Mouse (Mus musculus) spleen, adult 12 weeks (tissue): ENCODE results near the gene Gli3.

Experiments used
- DNase-seq: peaks from one replicate; pipeline ENCODE4 v3.0.0; 2022; ENCODE audit warnings: low spot score

The Gli3 gene

DNA sequence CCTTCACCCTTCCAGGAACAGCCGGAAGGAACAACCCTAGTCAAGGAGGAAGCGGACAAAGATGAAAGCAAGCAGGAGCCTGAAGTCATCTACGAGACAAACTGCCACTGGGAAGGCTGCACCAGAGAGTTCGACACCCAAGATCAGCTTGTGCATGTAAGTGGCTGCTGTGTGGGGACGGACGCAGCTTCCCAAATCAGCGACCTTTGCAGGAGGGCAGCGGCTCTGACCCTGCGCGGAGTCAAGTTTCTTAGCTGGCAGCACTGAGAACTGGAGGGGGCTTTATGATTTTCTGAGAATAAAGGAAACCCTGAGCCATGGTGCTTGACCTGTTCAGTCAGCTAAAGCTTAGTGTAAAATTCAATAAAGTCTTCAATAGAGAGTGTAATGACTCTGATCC is 199.3 kb downstream of the Gli3 start:
- DNase-seq: no peak

DNA sequence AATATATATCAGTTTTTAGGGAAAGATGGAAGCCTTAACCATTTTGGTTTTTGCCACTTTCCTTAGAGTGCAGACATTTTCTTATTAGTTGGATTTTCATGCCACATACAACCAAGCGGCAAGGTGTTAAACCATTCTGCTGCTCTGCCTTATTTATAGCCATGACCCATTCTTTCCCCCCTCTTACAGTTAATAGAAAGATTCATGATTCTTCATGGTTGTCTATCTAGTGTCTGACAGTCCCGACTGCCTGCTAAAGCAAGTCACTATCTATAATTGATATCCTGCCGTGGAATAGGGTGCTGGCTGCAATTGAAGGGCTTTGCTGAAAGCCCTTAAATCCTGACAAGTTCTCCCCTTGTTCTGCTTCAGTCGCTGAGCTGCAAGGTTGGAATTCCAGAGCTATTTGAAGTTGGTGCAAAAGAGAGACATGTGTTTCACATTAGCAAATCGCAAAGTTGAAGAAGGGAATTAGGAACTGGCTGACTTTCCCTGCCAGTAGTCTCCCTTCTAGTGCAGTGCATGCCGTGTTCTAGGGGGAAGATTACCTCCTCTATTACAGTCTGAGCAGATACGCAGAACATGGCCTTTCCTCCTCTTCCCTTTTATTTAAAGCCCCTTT is 201.7 kb downstream of the Gli3 start:
- DNase-seq: no peak

DNA sequence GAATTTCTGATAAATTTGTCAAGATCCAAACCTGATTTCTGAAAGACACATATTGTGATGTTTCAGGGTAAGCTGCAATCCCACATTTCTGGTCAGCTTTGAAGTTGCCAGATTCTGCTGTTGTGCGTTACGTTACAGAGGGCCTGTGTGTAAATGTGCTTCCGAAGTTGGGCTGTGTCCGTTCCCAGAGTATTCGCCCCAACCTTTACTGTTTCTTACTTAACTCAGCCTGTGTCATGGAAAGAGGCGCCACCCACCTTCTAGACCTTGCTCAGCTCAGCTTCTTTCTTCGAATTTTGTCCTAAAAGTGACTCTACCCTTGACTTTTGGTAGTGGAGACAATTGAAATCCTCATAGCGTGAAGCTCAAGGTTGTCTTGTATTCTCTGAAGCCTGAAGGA is 202.5 kb downstream of the Gli3 start:
- DNase-seq: no peak

DNA sequence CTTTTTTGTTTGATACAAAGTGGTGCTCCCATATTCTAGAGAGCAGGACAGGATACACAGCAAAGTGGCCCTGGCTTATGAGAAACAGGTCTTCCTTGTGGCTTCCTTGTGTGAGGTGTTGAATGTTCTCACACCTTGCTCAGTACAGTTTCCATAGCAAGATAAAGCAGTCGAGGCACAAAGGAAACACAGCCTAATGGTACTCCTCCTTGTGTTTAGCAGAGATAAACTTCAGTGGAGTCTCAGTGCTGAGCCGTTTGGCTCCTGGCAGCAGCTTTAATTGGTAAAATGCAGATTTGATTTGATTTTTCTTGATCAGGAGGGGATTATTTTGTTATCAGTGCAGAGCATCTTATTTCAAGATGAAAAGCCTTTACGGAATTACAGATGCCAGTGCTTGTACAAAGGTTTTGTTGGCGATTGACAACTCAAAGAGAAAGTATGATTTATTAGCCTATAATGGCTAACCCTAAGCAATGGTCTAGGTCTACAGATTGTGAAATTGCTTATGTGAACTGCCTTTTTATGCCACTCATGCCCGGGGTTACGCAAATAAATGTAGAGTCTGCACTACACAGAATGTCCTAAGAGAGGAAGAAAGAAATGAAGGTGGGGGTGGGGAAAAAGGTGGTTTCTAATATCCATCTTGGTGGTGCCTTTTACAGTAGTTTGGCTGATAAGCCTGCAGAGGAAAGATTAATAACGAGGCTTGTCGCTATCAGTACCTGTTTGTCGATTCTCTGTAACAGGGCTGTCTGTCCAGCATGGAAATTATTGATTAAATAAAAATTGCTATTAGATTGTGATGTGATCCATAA is 207.3 kb downstream of the Gli3 start:
- DNase-seq: no peak

DNA sequence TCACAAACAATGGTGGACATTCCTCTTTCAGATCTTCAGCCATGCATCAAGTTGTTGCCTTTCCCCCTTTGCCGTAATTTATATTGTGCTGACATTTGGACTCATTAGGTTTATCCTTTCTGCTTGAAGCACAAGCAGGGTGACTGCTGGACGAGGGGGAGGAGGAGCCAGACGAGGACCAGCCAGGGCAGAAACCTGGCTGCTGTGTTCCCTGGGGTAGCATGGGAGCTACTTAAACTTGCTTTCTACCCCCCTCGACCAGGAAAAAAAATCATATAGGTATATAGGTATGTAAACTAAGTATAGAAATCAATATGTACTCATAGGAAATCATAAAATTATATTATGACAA is 207.9 kb downstream of the Gli3 start:
- DNase-seq: no peak

DNA sequence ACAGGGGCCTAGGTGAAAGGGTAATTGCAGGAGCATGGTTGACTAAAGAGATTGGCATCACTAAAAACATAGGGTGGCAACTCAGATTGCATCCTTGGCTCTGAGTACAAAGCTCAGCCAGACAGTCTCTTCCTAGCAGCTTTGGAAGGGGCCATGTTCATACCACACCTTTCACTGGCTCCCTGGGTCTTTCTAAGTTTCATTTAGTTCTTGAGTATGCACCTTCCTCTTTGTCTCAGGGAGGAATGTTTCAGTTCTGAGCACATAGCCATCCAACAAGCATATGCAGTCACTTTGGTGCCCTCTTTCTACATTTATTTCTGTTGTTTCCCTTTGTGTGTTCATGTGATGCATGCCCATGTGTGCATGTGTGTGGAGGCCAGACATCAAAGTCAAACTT is 212.4 kb downstream of the Gli3 start:
- DNase-seq: no peak

DNA sequence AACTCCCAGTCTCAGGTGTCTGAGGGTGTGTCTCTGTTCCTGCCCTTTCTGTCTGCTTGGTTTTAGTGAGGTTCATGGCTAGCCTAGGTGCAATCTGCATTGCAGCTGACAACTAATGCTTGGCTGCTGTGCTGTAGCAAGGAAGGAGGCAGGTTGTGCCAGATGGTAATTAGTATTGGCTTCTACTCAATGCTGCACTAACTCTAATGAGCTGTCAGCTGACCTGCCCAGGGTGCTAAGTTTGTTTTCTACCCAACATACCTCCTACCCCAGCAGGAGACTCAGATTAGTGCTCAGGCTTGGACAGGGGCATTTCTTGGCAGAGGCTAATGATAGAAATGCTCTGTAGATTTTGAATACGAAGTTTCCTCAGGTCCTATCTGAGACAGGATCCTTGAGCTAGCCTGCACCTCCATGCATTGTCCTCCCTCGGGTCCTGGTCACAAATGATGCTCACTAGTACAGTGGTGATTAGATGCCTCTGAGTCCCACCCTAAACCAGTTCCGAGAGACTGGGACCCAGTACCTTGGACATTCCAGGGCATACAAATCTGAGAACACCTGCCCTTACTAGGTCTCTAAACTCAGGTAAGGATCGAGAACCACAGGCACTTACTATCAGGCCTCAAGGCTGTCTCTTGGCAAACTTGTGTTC is 214.2 kb downstream of the Gli3 start:
- DNase-seq: no peak

DNA sequence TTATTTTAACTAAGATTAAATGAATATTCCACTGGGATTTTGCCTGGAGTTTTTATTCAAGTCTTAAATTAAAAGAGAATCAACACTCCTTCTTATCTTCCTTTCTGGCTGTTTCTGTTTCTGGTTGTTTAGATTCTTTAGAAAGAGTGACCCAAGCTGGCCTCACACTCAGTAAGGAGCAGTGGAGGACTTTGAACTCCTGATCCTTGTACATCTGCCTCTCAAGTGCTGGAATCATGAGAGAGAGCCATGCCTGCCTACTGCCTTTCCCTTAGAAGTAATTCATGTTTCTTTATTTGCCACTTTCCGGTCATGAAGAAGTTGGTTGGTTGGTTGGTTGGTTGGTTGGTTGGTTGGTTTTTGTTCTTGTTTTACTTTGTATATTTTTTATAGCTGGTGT is 218.5 kb downstream of the Gli3 start:
- DNase-seq: no peak

DNA sequence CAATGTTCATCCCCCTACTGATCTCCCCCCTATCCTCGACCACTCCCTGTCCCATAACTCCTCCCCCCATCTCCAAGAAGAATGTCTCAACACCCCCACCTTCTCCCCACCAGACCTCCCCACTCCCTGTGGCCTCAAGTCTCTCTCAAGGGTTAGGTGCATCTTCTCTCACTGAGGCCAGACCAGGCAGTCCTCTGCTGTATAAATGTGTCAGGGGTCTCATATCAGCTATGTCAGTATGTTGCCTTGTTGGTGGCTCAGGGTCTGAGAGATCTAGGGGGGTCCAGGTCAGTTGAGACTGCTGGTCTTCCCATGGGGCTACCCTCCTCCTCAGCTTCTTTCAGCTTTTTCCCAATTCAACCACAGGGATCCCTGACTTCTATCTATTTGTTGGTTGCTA is 220.0 kb downstream of the Gli3 start:
- no peak for DNase-seq

DNA sequence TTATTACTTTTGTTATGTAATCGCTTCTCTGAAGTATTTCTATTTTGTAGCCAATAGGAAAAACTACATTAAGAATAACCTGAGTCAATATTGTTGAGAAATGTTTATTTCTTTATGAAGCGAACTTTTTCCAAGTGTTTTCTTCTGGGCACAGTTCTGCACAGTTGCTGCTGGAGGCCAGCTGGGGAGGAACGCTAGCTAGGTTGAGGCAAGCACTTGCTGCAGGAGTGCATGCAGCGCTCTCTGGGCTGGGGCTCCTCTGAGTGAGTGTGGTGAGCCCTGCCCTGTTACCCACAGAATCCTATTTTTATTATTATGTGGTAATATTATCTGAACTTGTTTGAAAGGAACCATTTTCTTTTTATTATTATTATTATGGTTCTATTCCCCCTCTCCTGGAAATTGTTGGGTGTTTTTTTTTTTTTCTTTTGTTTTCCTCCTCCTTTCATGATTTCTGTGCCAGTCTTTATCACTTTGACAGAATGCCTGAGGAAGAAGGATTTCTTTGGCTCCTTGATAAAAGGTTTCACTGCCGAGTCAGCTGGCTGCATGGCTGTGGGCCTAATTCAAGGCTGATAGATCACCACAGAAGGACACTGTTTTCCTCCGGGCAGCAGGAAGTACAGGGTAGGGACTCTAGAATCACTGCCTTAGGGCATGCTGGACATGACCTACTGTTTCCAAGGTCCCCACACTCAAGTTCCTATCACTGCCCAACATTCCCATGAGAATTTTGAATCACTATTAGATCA is 225.2 kb downstream of the Gli3 start:
- DNase-seq: no peak

DNA sequence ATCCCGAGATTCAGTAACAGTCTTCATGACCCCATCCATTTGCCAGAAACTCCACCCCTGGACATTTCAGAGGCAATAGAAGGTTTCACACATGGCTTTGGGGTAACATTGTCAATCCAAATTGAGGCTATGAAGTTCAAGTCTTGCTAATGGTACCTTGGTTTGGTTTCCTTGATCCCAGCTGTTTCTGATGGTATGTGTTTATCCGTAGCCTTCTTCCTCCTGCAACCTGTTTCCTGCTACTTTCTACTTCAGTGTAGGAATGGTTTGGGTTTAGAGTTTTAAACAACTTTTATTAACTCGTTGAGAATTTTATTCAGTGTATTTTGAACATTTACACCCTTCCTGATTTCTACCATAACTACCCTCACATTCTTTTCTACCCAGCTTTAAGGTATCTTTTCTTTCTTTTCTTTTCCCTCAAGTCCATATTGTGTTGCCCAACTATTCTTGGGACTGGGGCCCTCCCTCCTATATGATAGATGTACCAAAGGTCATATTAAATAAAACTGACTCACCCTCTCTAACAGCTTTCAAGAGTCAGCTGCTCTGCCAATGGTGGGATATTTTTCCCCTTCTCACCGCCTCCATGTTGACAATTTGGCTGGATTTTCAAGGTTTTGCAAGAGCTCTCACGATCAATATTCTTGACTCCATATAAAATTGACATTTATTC is 225.9 kb downstream of the Gli3 start:
- DNase-seq: no peak

DNA sequence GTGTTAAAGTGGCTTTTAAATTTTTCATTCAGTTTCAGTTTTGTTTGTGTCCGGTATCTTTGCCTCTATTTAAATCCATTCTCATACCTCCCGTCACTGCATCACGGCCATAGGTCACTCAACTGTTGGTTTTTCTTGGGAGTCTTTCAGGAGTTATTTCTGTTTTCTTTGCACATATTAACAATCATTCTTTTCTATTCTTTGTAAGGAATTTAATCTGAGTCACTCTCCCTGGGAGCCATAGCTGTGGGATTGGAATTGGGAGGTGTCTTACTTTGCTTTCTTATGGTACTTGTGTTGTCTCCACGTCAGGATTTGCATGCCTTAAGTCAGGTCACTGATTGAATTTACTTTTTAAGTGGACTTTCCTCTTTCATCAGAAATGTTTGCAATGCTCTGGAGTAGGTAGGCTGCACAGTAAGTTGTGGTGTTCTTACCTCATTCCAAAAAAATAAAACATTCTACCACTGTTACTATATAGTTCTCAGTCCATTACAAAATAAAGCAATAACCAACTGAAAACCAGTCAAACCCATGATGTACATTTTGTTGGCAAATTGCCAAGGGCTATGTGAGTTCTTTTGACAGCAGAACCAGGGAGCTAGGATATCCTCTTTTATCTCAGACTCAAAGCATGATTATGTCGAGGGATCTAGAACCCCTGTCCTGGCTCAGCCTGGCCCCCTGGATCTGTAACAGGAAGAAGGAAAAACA is 228.9 kb downstream of the Gli3 start:
- no peak for DNase-seq

DNA sequence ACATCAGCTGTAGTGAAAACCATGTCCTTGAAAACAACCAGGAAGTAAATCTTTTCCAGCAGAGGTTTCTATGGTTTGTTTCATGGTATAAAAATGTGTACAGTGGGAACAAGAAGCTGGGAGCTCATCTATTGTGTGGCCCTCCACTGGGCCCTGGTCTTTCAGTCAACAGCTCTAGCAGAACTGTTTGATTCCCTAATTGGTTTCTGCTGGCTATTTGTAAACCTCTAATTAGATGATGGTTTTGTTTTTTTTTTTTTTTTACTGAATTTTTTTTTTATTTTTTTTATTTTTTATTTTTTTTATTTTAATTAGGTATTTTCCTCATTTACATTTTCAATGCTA is 229.4 kb downstream of the Gli3 start:
- DNase-seq: no peak

DNA sequence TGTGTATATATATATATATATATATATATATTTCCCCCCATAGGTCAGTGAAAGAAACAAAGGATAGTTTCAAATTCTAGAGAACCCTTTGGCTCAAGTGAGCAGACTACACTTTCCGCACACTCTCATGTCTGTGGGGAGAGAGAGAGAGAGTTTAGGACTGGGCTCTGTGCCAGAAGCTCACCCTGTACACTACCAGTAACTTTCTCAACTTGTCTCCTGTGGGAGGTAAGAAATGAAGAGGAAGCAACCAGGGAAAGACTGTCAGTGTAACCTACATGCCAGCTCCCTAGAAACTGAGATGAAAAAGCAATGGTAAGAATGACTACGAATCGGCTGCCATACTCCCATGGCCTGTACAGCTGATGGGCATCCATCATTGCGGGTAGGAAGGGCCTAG is 235.2 kb downstream of the Gli3 start:
- DNase-seq: no peak

DNA sequence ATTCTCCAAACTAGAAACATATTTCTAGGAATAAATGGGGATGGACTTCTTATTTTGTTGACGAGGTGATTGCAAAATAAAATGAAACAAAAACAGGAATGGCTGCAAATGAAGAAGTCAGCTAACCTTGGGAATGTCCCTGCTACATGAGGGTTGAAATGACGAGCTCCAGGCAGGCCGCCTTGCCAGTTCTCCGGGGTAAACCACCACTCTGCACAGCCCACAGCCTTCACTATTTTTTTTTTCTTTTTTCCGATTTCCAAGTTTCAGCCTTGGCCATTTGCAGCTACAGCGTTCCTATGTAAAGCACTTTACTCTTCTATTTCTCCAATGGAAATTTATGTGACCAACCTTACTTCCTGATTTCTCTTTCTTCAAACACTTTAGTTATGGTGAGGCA is 236.1 kb downstream of the Gli3 start:
- DNase-seq: no peak

DNA sequence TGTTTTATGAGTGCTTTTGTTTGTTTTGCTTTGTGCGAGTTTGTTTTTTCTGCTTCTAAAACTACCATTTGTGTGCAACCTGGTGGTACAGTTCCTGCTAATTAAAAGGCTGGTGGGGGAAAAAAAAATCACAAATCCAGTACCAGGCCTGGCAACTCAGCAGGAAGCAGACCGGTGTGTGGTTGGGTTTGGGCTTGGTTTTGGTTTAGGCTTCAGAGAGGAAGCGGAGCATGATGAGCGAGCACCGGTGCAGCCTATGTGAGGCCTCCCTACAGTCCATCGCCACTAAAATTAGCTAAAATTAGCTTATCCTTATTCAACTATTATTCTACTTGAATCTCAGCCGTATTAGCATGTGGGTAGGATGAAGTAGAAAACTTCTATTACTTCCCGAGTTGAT is 241.6 kb downstream of the Gli3 start:
- no peak for DNase-seq

DNA sequence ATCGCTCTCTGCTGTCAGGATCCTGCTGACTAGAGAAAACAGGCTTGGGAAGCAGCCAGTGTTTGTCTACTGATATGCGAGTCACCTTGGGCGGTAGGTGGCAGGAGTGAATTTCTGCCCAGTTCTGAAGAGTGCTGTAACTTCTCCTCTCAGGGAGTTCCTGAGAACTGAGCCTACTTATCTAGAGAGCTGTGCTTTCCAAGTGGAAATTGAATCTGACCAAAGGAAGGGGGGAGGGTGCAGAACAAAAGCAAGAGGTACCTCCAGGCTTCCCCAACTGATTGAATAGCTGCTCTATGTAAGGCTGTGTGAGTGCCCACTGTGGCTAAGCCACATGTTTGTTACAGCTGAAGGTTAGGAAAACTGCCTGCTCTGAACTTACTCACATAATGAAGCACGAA is 244.4 kb downstream of the Gli3 start:
- no peak for DNase-seq

DNA sequence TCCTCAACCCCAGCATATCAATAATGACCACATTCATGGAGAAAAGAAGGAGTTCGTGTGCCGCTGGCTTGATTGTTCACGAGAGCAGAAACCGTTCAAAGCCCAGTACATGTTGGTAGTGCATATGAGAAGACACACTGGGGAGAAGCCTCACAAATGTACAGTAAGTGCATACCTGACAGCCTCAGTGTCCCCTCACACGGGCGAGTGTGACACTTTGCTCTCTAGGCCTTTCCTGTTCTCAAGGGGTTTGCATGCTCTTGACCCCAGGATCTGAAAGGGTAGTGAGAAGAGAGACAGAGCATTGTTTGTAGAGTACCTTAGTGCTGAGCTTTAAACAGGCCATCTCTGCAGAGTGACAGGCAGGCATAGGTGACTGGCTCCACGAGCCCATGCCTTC is 250.5 kb downstream of the Gli3 start:
- no peak for DNase-seq

DNA sequence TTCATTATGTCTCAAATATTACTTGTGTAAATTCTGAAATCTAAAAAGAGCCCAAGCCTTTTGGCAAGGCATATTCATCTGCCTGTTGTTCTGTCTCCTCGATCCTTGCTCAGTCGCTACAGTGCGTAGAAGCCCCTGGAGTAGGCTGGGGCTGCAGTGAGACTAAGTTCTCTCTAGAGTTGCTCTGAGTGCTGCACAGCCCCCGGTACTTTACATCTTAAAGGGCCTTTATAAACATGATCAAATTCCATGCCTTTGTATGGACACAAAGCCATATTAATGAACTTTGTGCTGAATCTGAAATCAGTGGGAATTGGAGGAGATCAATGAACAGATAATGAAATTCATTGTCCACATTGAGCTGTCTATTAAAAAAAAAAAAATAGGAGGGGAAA is 251.3 kb downstream of the Gli3 start:
- no peak for DNase-seq

DNA sequence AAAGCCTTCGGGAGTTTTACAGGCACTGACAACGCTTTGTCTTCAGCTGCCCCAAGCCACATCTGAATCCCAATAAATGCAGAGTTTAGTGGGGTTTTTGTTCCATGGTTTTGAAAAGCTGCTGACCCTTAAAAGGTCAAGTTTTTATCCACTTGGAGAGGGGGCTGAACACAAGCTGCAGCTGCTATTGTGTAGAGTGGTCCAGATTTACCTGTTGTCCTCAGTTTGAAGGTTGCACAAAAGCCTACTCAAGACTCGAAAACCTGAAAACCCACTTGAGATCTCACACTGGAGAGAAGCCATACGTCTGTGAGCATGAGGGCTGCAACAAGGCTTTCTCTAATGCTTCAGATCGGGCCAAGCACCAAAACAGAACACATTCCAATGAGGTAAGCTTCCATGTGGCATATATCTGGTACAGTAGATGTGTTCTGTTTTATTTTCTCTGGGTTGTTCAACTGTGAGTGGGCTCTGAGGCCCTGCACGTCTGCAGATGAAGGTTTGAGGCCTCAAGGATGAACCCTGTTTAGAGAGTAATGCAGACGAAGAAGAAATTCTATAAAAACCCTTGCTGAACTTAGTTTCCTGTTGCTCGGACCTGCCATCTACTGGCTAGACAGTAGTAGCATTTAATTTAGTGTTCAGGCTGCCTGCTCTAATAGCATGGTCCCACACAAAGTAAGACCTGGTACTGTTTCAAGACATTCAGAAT is 251.8 kb downstream of the Gli3 start:
- DNase-seq: no peak

DNA sequence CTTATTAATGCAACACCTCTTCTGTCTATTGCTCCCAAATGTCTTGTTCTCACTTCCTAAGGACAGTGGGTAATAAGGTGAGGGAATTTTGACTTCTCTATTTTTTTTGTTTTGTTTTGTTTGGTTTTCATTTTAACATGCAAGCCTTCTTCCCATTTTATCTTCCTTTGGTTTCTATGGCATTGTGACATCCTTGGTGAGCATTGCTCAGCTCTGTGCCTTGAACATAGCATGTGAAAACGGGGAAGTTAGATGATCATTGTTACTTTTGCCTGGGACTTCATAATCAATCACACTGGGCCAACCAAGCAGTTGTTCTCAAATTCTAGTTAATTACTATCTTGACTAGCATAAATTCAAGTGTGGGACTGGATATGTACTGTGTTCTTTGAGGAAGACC is 258.4 kb downstream of the Gli3 start:
- no peak for DNase-seq
